Mouse (Mus musculus): ENCODE data around the gene Zbtb11.

GRCm38 (mm10) chr16:55964126-55964949 is 9.3 kb upstream of the Zbtb11 start:
- TF ChIP-seq POLR2A (IDR thresholded peaks at IDR 0.05; ENCODE audit: control insufficient read depth, low read depth, low read length) (no peak), CTCF (IDR thresholded peaks at IDR 0.05; ENCODE audit: control insufficient read depth, insufficient read depth, insufficient replicate concordance, low read depth, low read length) (no peak)
